Mouse (Mus musculus) hindbrain, embryonic 11.5 days (tissue): Measurements from ENCODE around the gene Pgap2. TPM values are rescaled to one million over a fixed set of nuclear protein-coding genes. Genes with fewer than 3 reads are reported as not detected.
A peak's percentile ranks its signal among the peaks of the same experiment; 100 is the strongest.

ENCODE experiments used
- ATAC-seq: fragments of 200-750 bp; cut with Nextera tagmentation; 2 replicates; pipeline ENCODE4 v1.8.0; 2017; ENCODE audit warnings: mild to moderate bottlenecking, moderate TSS enrichment, moderate library complexity; ENCODE audit not compliant: low FRiP score
- DNase-seq: peaks from one replicate; pipeline ENCODE4 v3.0.0-alpha.2; 2015; ENCODE audit warnings: low spot score
- H3K27ac ChIP-seq: fragments of 300-500 bp; sonication (generic); 2 replicates; pipeline ENCODE4 v1.5.1; 2014; ENCODE audit warnings: mild to moderate bottlenecking, low read depth, low read length
- H3K27me3 ChIP-seq: fragments of 300-500 bp; sonication (generic); 2 replicates; pipeline ENCODE4 v1.6.1; 2014; ENCODE audit warnings: mild to moderate bottlenecking, low read length, moderate library complexity, mixed read lengths; ENCODE audit not compliant: control insufficient read depth, insufficient read depth
- H3K36me3 ChIP-seq: fragments of 300-500 bp; sonication (generic); 2 replicates; pipeline ENCODE4 v1.6.1; 2014; ENCODE audit warnings: mild to moderate bottlenecking, low read length, moderate library complexity, mixed read lengths; ENCODE audit not compliant: control insufficient read depth, insufficient read depth
- H3K4me1 ChIP-seq: fragments of 300-500 bp; sonication (generic); replicated peaks from 2 replicates; pipeline ENCODE4 v1.6.1; 2014; ENCODE audit warnings: low read length, mixed read lengths; ENCODE audit not compliant: control insufficient read depth, insufficient read depth
- H3K4me2 ChIP-seq: fragments of 300-500 bp; sonication (generic); replicated peaks from 2 replicates; pipeline ENCODE4 v1.6.1; 2014; ENCODE audit warnings: mild to moderate bottlenecking, low read depth, low read length
- H3K4me3 ChIP-seq: fragments of 300-500 bp; sonication (generic); 2 replicates; pipeline ENCODE4 v1.5.1; 2014; ENCODE audit warnings: low read depth, low read length
- H3K9ac ChIP-seq: fragments of 300-500 bp; sonication (generic); 2 replicates; pipeline ENCODE4 v1.6.1; 2014; ENCODE audit warnings: low read depth, low read length
- H3K9me3 ChIP-seq: fragments of 300-500 bp; sonication (generic); 2 replicates; pipeline ENCODE4 v1.6.1; 2016; ENCODE audit warnings: low read length; ENCODE audit not compliant: control insufficient read depth
- WGBS: fragments of 180-500 bp; shearing (Covaris S2); extraction: QIAGEN DNeasy Blood & Tissue Kit; methylation state at CpG from one replicate; pipeline ENCODE4 v1.1.7; 2014; 5-methylcytosine and 5-hydroxymethylcytosine counted together
- polyA plus RNA-seq: library from polyadenylated mRNA; unstranded; fragments of >200 nt; fragmentation: Nextera tagmentation; extraction: Ambion mirVana; gene quantifications from 2 replicates; pipeline ENCODE4 v1.2.1, GENCODE M21; 2014

Pgap2 gene
- polyA plus RNA-seq: 47.4 and 50.3 TPM in 2 replicates

GRCm38 (mm10) chr7:102209756-102210721 is at the start of gene Pgap2, which contains the start of gene Nup98:
TSS of gene Pgap2 (plus strand) at chr7:102210208.
TSS of gene Nup98 (minus strand) at chr7:102210176.
- H3K9ac ChIP-seq: peak within 1 kb of the TSS; percentile 81
- no peaks in the 10 kb centered on the region for H3K9me3 ChIP-seq
- no peaks in the 10 kb centered on the region; the same call in 1 of the 2 replicates for H3K4me1 ChIP-seq
- no peaks in the 10 kb centered on the region for H3K27me3 ChIP-seq
- peak within 1 kb of the TSS; percentile 83 for H3K4me3 ChIP-seq
- peak within 1 kb of the TSS; percentile 83 for H3K27ac ChIP-seq
- H3K4me2 ChIP-seq: peak within 1 kb of the TSS; percentile 75
- no peaks in the 10 kb centered on the region for H3K36me3 ChIP-seq
- DNase-seq: peak; percentile 100
- ATAC-seq: peak; percentile 99
- WGBS: 0% methylated on average over 67 of the region's 87 CpGs

- H3K27me3 ChIP-seq: no peaks in the 10 kb centered on the region
Measured at GRCm38 (mm10) chr7:102170300-102170699, 39.7 kb upstream of the Pgap2 start.

GRCm38 (mm10) chr7:102183849-102184248 is 26.2 kb upstream of the Pgap2 start:
- Histone ChIP-seq H3K9ac (no peak overlapping the region), H3K27ac (no peak overlapping the region), H3K4me2 (no peak overlapping the region), H3K27me3 (no peaks in the 10 kb centered on the region), H3K9me3 (no peaks in the 10 kb centered on the region), H3K36me3 (peaks cover 12% of the 10 kb centered on the region; the same call in 1 of the 2 replicates), H3K4me3 (no peak overlapping the region), H3K4me1 (no peaks in the 10 kb centered on the region)
- WGBS: 94% methylated on average over 3 of the region's 3 CpGs
- DNase-seq (no peak), ATAC-seq (no peak)

More at GRCm38 (mm10) chr7:102170300-102170699, 39.7 kb upstream of the Pgap2 start:
- Histone ChIP-seq H3K27ac (no peak overlapping the region), H3K9me3 (no peaks in the 10 kb centered on the region), H3K4me2 (no peak overlapping the region), H3K4me1 (no peaks in the 10 kb centered on the region), H3K9ac (no peak overlapping the region), H3K4me3 (no peak overlapping the region), H3K36me3 (no peaks in the 10 kb centered on the region)
- ATAC-seq: no peak
- no peak for DNase-seq

GRCm38 (mm10) chr7:102192356-102192755 is 17.7 kb upstream of the Pgap2 start:
- Histone ChIP-seq H3K4me2 (no peak overlapping the region), H3K4me3 (no peak overlapping the region), H3K9me3 (no peaks in the 10 kb centered on the region), H3K4me1 (no peaks in the 10 kb centered on the region), H3K27ac (no peak overlapping the region), H3K36me3 (peaks cover 3% of the 10 kb centered on the region; the same call in 1 of the 2 replicates), H3K27me3 (no peaks in the 10 kb centered on the region), H3K9ac (no peak overlapping the region)
- no peak for ATAC-seq
- 92% methylated on average over 1 of the region's 1 CpGs for WGBS
- DNase-seq: no peak

- no peak overlapping the region for H3K9ac ChIP-seq
- H3K4me3 ChIP-seq: no peak overlapping the region
- no peaks in the 10 kb centered on the region for H3K9me3 ChIP-seq
- H3K36me3 ChIP-seq: no peaks in the 10 kb centered on the region
- H3K27ac ChIP-seq: no peak overlapping the region
- H3K4me1 ChIP-seq: no peaks in the 10 kb centered on the region
- DNase-seq (no peak), ATAC-seq (no peak)
- no peaks in the 10 kb centered on the region for H3K27me3 ChIP-seq
- no peak overlapping the region for H3K4me2 ChIP-seq
- 83% methylated on average over 3 of the region's 3 CpGs for WGBS
Measured at GRCm38 (mm10) chr7:102200576-102200975, 9.4 kb upstream of the Pgap2 start.

GRCm38 (mm10) chr7:102200996-102201785 is 8.8 kb upstream of the Pgap2 start:
- Histone ChIP-seq H3K4me1 (no peaks in the 10 kb centered on the region), H3K27ac (no peak overlapping the region), H3K4me3 (no peak overlapping the region), H3K9ac (no peak overlapping the region), H3K9me3 (no peaks in the 10 kb centered on the region), H3K4me2 (no peak overlapping the region), H3K36me3 (no peaks in the 10 kb centered on the region), H3K27me3 (no peaks in the 10 kb centered on the region)
- DNase-seq (no peak), ATAC-seq (no peak)

- WGBS: 88% methylated on average over 3 of the region's 3 CpGs
- Histone ChIP-seq H3K36me3 (no peaks in the 10 kb centered on the region), H3K4me3 (no peak overlapping the region), H3K9me3 (no peaks in the 10 kb centered on the region), H3K4me2 (no peak overlapping the region), H3K27ac (no peak overlapping the region), H3K27me3 (no peaks in the 10 kb centered on the region), H3K4me1 (no peaks in the 10 kb centered on the region; the same call in 1 of the 2 replicates), H3K9ac (no peak overlapping the region)
- ATAC-seq: no peak
- no peak for DNase-seq
Measured at GRCm38 (mm10) chr7:102204296-102204857, 5.6 kb upstream of the Pgap2 start.

GRCm38 (mm10) chr7:102205646-102206045 is 4.4 kb upstream of the Pgap2 start:
- no peak overlapping the region for H3K9ac ChIP-seq
- no peaks in the 10 kb centered on the region; the same call in 1 of the 2 replicates for H3K4me1 ChIP-seq
- H3K27me3 ChIP-seq: no peaks in the 10 kb centered on the region
- no peak for ATAC-seq
- H3K36me3 ChIP-seq: no peaks in the 10 kb centered on the region
- no peaks in the 10 kb centered on the region for H3K9me3 ChIP-seq
- DNase-seq: no peak
- no peak overlapping the region for H3K4me2 ChIP-seq
- H3K27ac ChIP-seq: no peak overlapping the region
- WGBS: 94% methylated on average over 1 of the region's 1 CpGs
- H3K4me3 ChIP-seq: no peak overlapping the region
